Mouse (Mus musculus): ENCODE measurements at regions not wholly inside any gene's neighbourhood (a gene's known extent, or its start where the extent isn't known, plus 50 kb on each side); places are given as distances from the start of the nearest gene placed in this dataset.

- no peak overlapping the region for H3K4me2 ChIP-seq (ENCODE audit: low read depth, low read length)
- no peak overlapping the region for H3K4me3 ChIP-seq (ENCODE audit: low read length)
- H3K27me3 ChIP-seq (ENCODE audit: control insufficient read depth, insufficient read depth, low read depth, low read length) = no peaks in the 10 kb centered on the region
- H3K9ac ChIP-seq (ENCODE audit: low read length) = no peak overlapping the region
- WGBS = 62% methylated on average over 4 of the region's 4 CpGs
- H3K9me3 ChIP-seq (ENCODE audit: control insufficient read depth, low read length) = no peaks in the 10 kb centered on the region
- no peaks in the 10 kb centered on the region for H3K36me3 ChIP-seq (ENCODE audit: control insufficient read depth, insufficient read depth, low read length)
- no peak for ATAC-seq (ENCODE audit: low read depth)
- peaks cover 20% of the 10 kb centered on the region for H3K4me1 ChIP-seq (replicated peaks; ENCODE audit: control insufficient read depth, insufficient read depth, low read length)
- H3K27ac ChIP-seq (ENCODE audit: low read length) = no peak overlapping the region
Observed at GRCm38 (mm10) chr9:23059526-23059925, 163.3 kb upstream of the Bmper start.

DNA sequence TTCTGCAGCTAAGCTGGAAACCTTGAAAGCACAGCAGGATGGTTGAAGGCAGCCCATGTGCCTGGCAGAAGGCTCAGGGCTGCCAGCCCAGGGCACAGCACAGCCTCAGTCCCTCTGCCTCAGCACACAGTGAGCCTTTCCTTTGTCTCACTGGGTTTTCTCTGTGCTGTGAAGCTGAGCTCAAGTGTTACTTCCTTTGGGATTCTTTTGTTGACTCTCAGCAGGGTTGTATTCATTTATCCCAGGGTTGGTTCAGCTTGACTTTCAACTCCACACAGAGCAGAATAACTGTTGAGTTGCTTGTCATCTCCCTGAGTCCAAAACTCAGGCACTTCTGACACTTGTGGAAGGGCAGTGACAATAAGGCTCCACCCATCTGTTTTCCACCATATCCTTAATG is 162.3 kb upstream of the Bmper start:
- Histone ChIP-seq H3K4me3 (ENCODE audit: low read length) (no peak overlapping the region), H3K4me2 (ENCODE audit: low read depth, low read length) (no peak overlapping the region), H3K4me1 (replicated peaks; ENCODE audit: control insufficient read depth, insufficient read depth, low read length) (peaks cover 20% of the 10 kb centered on the region), H3K27ac (ENCODE audit: low read length) (peak overlapping the region; percentile 80), H3K9me3 (ENCODE audit: control insufficient read depth, low read length) (no peaks in the 10 kb centered on the region), H3K36me3 (ENCODE audit: control insufficient read depth, insufficient read depth, low read length) (no peaks in the 10 kb centered on the region), H3K27me3 (ENCODE audit: control insufficient read depth, insufficient read depth, low read depth, low read length) (no peaks in the 10 kb centered on the region), H3K9ac (ENCODE audit: low read length) (no peak overlapping the region)
- no peak for ATAC-seq (ENCODE audit: low read depth)

- peak; percentile 69 for ATAC-seq (ENCODE audit: low read depth)
- no peaks in the 10 kb centered on the region for H3K27me3 ChIP-seq (ENCODE audit: control insufficient read depth, insufficient read depth, low read depth, low read length)
- H3K36me3 ChIP-seq (ENCODE audit: control insufficient read depth, insufficient read depth, low read length) = no peaks in the 10 kb centered on the region
- no peak overlapping the region for H3K9ac ChIP-seq (ENCODE audit: low read length)
- H3K4me3 ChIP-seq (ENCODE audit: low read length) = no peak overlapping the region
- H3K9me3 ChIP-seq (ENCODE audit: control insufficient read depth, low read length) = no peaks in the 10 kb centered on the region
- H3K27ac ChIP-seq (ENCODE audit: low read length) = peak overlapping the region; percentile 80
- WGBS = 26% methylated on average over 4 of the region's 4 CpGs
- H3K4me1 ChIP-seq (replicated peaks; ENCODE audit: control insufficient read depth, insufficient read depth, low read length) = peaks cover 20% of the 10 kb centered on the region
- no peak overlapping the region for H3K4me2 ChIP-seq (ENCODE audit: low read depth, low read length)
Observed at GRCm38 (mm10) chr9:23061179-23061929, 161.5 kb upstream of the Bmper start.

- Histone ChIP-seq H3K36me3 (ENCODE audit: control insufficient read depth, insufficient read depth, low read length) (no peaks in the 10 kb centered on the region), H3K4me2 (ENCODE audit: low read depth, low read length) (no peak overlapping the region), H3K9me3 (ENCODE audit: control insufficient read depth, low read length) (no peaks in the 10 kb centered on the region), H3K27ac (ENCODE audit: low read length) (peak overlapping the region; percentile 68), H3K4me3 (ENCODE audit: low read length) (no peak overlapping the region), H3K27me3 (ENCODE audit: control insufficient read depth, insufficient read depth, low read depth, low read length) (no peaks in the 10 kb centered on the region), H3K4me1 (replicated peaks; ENCODE audit: control insufficient read depth, insufficient read depth, low read length) (peaks cover 20% of the 10 kb centered on the region), H3K9ac (ENCODE audit: low read length) (no peak overlapping the region)
- 58% methylated on average over 8 of the region's 8 CpGs for WGBS
- ATAC-seq (ENCODE audit: low read depth) = no peak
Observed at GRCm38 (mm10) chr9:23062057-23062655, 160.7 kb upstream of the Bmper start.

GRCm38 (mm10) chr9:23062656-23063444 is 160.0 kb upstream of the Bmper start:
- no peak; the same call in 1 of the 2 replicates for ATAC-seq (ENCODE audit: low read depth)
- H3K27ac ChIP-seq (ENCODE audit: low read length) = peak overlapping the region; percentile 68
- 38% methylated on average over 7 of the region's 7 CpGs for WGBS

GRCm38 (mm10) chr9:23064001-23064400 is 158.9 kb upstream of the Bmper start:
- peaks cover 20% of the 10 kb centered on the region for H3K4me1 ChIP-seq (replicated peaks; ENCODE audit: control insufficient read depth, insufficient read depth, low read length)
- no peak; the same call in 1 of the 2 replicates for ATAC-seq (ENCODE audit: low read depth)
- H3K9ac ChIP-seq (ENCODE audit: low read length) = no peak overlapping the region
- WGBS = 52% methylated on average over 2 of the region's 2 CpGs
- no peaks in the 10 kb centered on the region for H3K9me3 ChIP-seq (ENCODE audit: control insufficient read depth, low read length)
- H3K36me3 ChIP-seq (ENCODE audit: control insufficient read depth, insufficient read depth, low read length) = no peaks in the 10 kb centered on the region
- H3K27me3 ChIP-seq (ENCODE audit: control insufficient read depth, insufficient read depth, low read depth, low read length) = no peaks in the 10 kb centered on the region
- peak overlapping the region; percentile 6; the same call in 1 of the 2 replicates for H3K27ac ChIP-seq (ENCODE audit: low read length)
- no peak overlapping the region for H3K4me2 ChIP-seq (ENCODE audit: low read depth, low read length)
- H3K4me3 ChIP-seq (ENCODE audit: low read length) = no peak overlapping the region

More at GRCm38 (mm10) chr9:23062656-23063444, 160.0 kb upstream of the Bmper start:
- H3K4me3 ChIP-seq (ENCODE audit: low read length) = no peak overlapping the region
- no peaks in the 10 kb centered on the region for H3K9me3 ChIP-seq (ENCODE audit: control insufficient read depth, low read length)
- no peaks in the 10 kb centered on the region for H3K36me3 ChIP-seq (ENCODE audit: control insufficient read depth, insufficient read depth, low read length)
- H3K4me1 ChIP-seq (replicated peaks; ENCODE audit: control insufficient read depth, insufficient read depth, low read length) = peaks cover 20% of the 10 kb centered on the region
- H3K27me3 ChIP-seq (ENCODE audit: control insufficient read depth, insufficient read depth, low read depth, low read length) = no peaks in the 10 kb centered on the region
- H3K4me2 ChIP-seq (ENCODE audit: low read depth, low read length) = no peak overlapping the region
- no peak overlapping the region for H3K9ac ChIP-seq (ENCODE audit: low read length)

DNA sequence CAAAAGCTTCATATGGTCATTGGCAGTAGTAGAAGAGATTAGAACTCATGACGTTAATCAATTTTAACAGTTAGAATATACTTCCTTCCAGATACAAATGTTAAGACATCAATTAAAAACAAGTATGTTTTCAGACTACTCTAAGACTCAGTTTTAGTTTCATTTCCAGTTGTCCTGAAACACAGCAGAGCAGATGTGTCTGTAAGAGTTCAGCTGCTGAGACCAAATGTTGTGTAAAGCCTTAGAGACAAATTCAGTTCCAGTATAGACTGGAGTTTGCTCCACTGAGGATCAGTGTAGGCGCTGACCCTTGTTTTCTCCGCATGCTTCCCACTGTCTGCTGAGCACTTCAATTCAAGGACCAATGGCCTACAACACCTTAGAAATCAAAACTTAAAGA is 158.1 kb upstream of the Bmper start:
- H3K27me3 ChIP-seq (ENCODE audit: control insufficient read depth, insufficient read depth, low read depth, low read length) = no peaks in the 10 kb centered on the region
- H3K27ac ChIP-seq (ENCODE audit: low read length) = no peak overlapping the region
- no peak overlapping the region for H3K4me3 ChIP-seq (ENCODE audit: low read length)
- no peak overlapping the region for H3K4me2 ChIP-seq (ENCODE audit: low read depth, low read length)
- no peak for ATAC-seq (ENCODE audit: low read depth)
- H3K9ac ChIP-seq (ENCODE audit: low read length) = no peak overlapping the region
- 93% methylated on average over 3 of the region's 3 CpGs for WGBS
- no peaks in the 10 kb centered on the region for H3K36me3 ChIP-seq (ENCODE audit: control insufficient read depth, insufficient read depth, low read length)
- H3K9me3 ChIP-seq (ENCODE audit: control insufficient read depth, low read length) = no peaks in the 10 kb centered on the region
- H3K4me1 ChIP-seq (replicated peaks; ENCODE audit: control insufficient read depth, insufficient read depth, low read length) = peaks cover 20% of the 10 kb centered on the region

DNA sequence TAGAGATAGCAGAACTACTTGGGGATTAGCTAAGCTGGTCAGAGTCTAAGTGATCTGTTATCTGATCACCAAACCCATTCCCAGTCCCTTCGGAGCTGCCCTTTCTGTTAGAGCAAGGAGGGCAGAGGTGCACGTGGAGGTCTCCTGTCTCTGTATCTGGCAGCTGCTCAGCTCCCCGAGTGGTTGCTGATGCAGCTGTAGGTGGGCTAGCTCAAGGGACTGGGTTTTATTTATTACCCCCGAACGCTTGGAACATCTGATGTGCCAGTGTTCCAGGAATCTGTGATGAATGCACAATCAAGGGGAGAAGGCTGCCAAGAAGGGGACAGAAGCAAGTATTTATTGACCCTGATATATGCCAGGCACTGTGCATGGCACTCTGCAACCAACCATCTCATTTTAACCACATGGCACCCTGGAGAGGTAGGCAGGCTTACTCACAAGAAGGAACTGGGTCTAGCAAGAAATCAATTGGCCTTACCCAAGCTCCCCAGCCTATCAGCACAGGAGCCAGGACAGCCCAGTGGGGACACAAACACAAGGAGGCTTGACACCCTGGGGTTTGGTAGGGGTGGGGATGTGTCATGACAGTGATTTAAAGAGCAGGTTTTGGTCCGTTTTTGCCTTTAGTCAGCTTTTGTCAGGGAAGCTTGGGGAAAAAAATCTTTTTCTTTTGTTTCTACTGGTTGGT is 154.6 kb upstream of the Bmper start:
- no peaks in the 10 kb centered on the region for H3K9me3 ChIP-seq (ENCODE audit: control insufficient read depth, low read length)
- no peak overlapping the region for H3K4me2 ChIP-seq (ENCODE audit: low read depth, low read length)
- no peaks in the 10 kb centered on the region for H3K27me3 ChIP-seq (ENCODE audit: control insufficient read depth, insufficient read depth, low read depth, low read length)
- ATAC-seq (ENCODE audit: low read depth) = no peak
- no peak overlapping the region for H3K27ac ChIP-seq (ENCODE audit: low read length)
- H3K4me3 ChIP-seq (ENCODE audit: low read length) = no peak overlapping the region
- 50% methylated on average over 6 of the region's 6 CpGs for WGBS
- H3K4me1 ChIP-seq (replicated peaks; ENCODE audit: control insufficient read depth, insufficient read depth, low read length) = peaks cover 3% of the 10 kb centered on the region
- H3K9ac ChIP-seq (ENCODE audit: low read length) = no peak overlapping the region
- no peaks in the 10 kb centered on the region for H3K36me3 ChIP-seq (ENCODE audit: control insufficient read depth, insufficient read depth, low read length)

DNA sequence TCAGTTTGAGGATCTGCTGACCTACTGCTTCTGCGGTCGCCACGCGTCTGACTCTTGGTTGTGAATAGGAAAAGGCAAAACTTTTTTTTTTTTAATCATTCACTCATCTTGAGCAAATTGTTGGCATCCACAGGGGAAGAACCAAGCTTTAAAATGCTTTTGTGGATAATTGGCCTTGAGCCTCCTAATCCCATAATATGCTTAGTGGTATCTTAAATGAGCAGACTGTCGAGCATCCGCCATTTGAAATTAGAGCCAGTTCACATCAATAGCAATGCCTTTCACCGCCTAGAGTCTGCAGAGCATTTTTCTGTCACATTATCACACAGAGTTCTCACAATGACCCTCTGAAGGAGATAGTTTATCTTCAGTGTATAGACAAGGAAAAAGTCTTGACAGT is 153.7 kb upstream of the Bmper start:
- ATAC-seq (ENCODE audit: low read depth) = no peak
- peaks cover under 1% of the 10 kb centered on the region; the same call in 1 of the 2 replicates for H3K4me1 ChIP-seq (replicated peaks; ENCODE audit: control insufficient read depth, insufficient read depth, low read length)

More for the DNA sequence above, 153.7 kb upstream of the Bmper start:
- Histone ChIP-seq H3K9me3 (ENCODE audit: control insufficient read depth, low read length) (no peaks in the 10 kb centered on the region), H3K4me3 (ENCODE audit: low read length) (no peak overlapping the region), H3K9ac (ENCODE audit: low read length) (no peak overlapping the region), H3K4me2 (ENCODE audit: low read depth, low read length) (no peak overlapping the region), H3K27me3 (ENCODE audit: control insufficient read depth, insufficient read depth, low read depth, low read length) (no peaks in the 10 kb centered on the region), H3K36me3 (ENCODE audit: control insufficient read depth, insufficient read depth, low read length) (no peaks in the 10 kb centered on the region), H3K27ac (ENCODE audit: low read length) (no peak overlapping the region)
- 91% methylated on average over 7 of the region's 7 CpGs for WGBS

Measured in lung, embryonic 16.5 days (tissue).